ENCODE assay signal across 7 mouse cellular contexts in genomic region chr2:37702301-37703172, GRCm38 (mm10). TPM values are rescaled to one million over a fixed set of nuclear protein-coding genes. Genes with fewer than 3 reads are reported as not detected.
DNase-seq lines count a peak whose midpoint lies in the region; ATAC-seq and TF ChIP-seq lines count a peak whose summit lies in the region.

No protein-coding gene starts in this region.

- H3K36me3 ChIP-seq in heart, postnatal 0 days (replicated peaks; ENCODE audit: control insufficient read depth, insufficient read depth, low read length), result no peaks in the 10 kb centered on the region

- in situ Hi-C loops in Patski (cut with MboI; ENCODE audit: low pct_unique_long_range_greater_than_20kb), result no loop called here

- peak overlapping the region; percentile 95 for H3K4me3 ChIP-seq in bone marrow macrophage, adult 2 months (ENCODE audit: insufficient read depth, low read length)
- H3K4me3 ChIP-seq in heart, postnatal 0 days (ENCODE audit: low read depth, low read length), result peak overlapping the region; percentile 95

- DNase-seq in Patski (ENCODE audit: low read depth, low spot score), result no peak
- DNase-seq in heart, postnatal 0 days (ENCODE audit: low spot score), result peak; percentile 13
- DNase-seq in layer of hippocampus, postnatal 36 days, result peak; percentile 14 to 38
- peak; percentile 22 to 37 for DNase-seq in spleen, postnatal 14 days (ENCODE audit: low spot score in 2 of 2)

- POLR2A ChIA-PET in Patski (lab: Charles Lee), result interaction anchor here (1.4 kb wide), 1 partner anchor 69 kb away, joined by 9 read pairs; no protein-coding TSS in a partner anchor

- no peak for TF ChIP-seq CTCF in Patski (IDR thresholded peaks at IDR 0.05)
- no peak for TF ChIP-seq CTCF in bone marrow macrophage, adult 2 months (IDR thresholded peaks at IDR 0.05; ENCODE audit: low read depth, low read length)
- no peak for TF ChIP-seq CTCF in heart, postnatal 0 days (IDR thresholded peaks at IDR 0.05; ENCODE audit: low read depth)

- TF ChIP-seq POLR2A in bone marrow macrophage, adult 2 months (IDR thresholded peaks at IDR 0.05; ENCODE audit: borderline replicate concordance, low read depth, low read length), result no peak

- peak; percentile 59 for ATAC-seq in Patski
- ATAC-seq in erythroid progenitor cell, adult 5-6 weeks (replicated peaks; ENCODE audit: low FRiP score, poor library complexity, severe bottlenecking), result peak; percentile 10; the same call in 1 of the 2 replicates
- peak; percentile 53 for ATAC-seq in heart, postnatal 0 days (ENCODE audit: insufficient read depth, low read depth)
- peak; percentile 32 for ATAC-seq in megakaryocyte-erythroid progenitor cell, adult 5-6 weeks (replicated peaks; ENCODE audit: low FRiP score, low TSS enrichment, poor library complexity, severe bottlenecking)

- TF ChIP-seq EP300 in heart, postnatal 0 days (IDR thresholded peaks at IDR 0.05; ENCODE audit: low read depth), result no peak

- peak overlapping the region; percentile 91 for H3K4me2 ChIP-seq in heart, postnatal 0 days (ENCODE audit: low read depth, low read length)

- H3K9ac ChIP-seq in heart, postnatal 0 days (replicated peaks; ENCODE audit: low read depth, low read length), result peak overlapping the region; percentile 95

- under 1% methylated on average over 51 of the region's 70 CpGs for WGBS in heart, postnatal 0 days

- H3K27ac ChIP-seq in bone marrow macrophage, adult 2 months (ENCODE audit: insufficient read depth, low read depth, low read length), result no peak overlapping the region
- peak overlapping the region; percentile 96 for H3K27ac ChIP-seq in heart, postnatal 0 days (ENCODE audit: low read depth)

- H3K9me3 ChIP-seq in heart, postnatal 0 days (replicated peaks; ENCODE audit: control insufficient read depth, low read length), result no peaks in the 10 kb centered on the region

- CTCF ChIA-PET in Patski (lab: Charles Lee), result interaction anchor here (2.4 to 2.9 kb wide), 2 partner anchors 8 to 69 kb away, joined by 6 to 16 read pairs; no protein-coding TSS in a partner anchor

- H3K27me3 ChIP-seq in Patski, result no peaks in the 10 kb centered on the region
- no peaks in the 10 kb centered on the region for H3K27me3 ChIP-seq in heart, postnatal 0 days (ENCODE audit: control insufficient read depth, insufficient read depth, low read length)

- no peaks in the 10 kb centered on the region for H3K4me1 ChIP-seq in bone marrow macrophage, adult 2 months (ENCODE audit: control insufficient read depth, insufficient read depth, low read length)
- H3K4me1 ChIP-seq in heart, postnatal 0 days (ENCODE audit: control insufficient read depth, insufficient read depth), result peaks cover 13% of the 10 kb centered on the region; the same call in 1 of the 2 replicates

RNA-seq across cellular contexts. Expression of gene Strbp, which starts 1.1 kb away (rescaled TPM):
- polyA plus RNA-seq in Patski (2021), result 51.8 TPM
- 4.9 and 6.0 TPM in 2 replicates for polyA plus RNA-seq in bone marrow macrophage, adult 2 months (2012; ENCODE audit: insufficient read depth, insufficient read length, missing spikeins)
- 27.2 and 33.2 TPM in 2 replicates for total RNA-seq in erythroid progenitor cell, adult 5-6 weeks (2015; ENCODE audit: low replicate concordance)
- 17.4 and 30.9 TPM in 2 replicates for total RNA-seq in erythroid progenitor cell, adult 5-6 weeks (2017; ENCODE audit: low replicate concordance)
- total RNA-seq in heart, postnatal 0 days (2014; rRNA removed; ENCODE audit: low replicate concordance), result 6.7 and 8.4 TPM in 2 replicates
- 11.4 and 11.5 TPM in 2 replicates for polyA plus RNA-seq in heart, postnatal 0 days (2015; fragmentation: Nextera tagmentation; extraction: Ambion mirVana)
- 100 to 1,000 TPM; 180 to 181 TPM for total RNA-seq in layer of hippocampus, postnatal 36 days (2021)
- total RNA-seq in megakaryocyte-erythroid progenitor cell, adult 5-6 weeks (2014; fragmentation: Nextera tagmentation), result 61.7 and 64.4 TPM in 2 replicates
- total RNA-seq in megakaryocyte-erythroid progenitor cell, adult 5-6 weeks (2017), result 82.5 and 97.5 TPM in 2 replicates
